9 mouse cellular contexts compared by ENCODE assay signal in genomic region chr4:153129345-153129744, GRCm38 (mm10).
DNase-seq lines count a peak whose midpoint lies in the region; TF ChIP-seq lines count a peak whose summit lies in the region.
"Had no signal": no experiment of that assay in that cellular context is flagged by ENCODE, and none has a peak within 500 bp of the region (broad histone marks: within the 10 kb centered on the region; RNA-seq: fewer than 3 reads in every experiment).

No protein-coding gene starts in this region.

- no peak for TF ChIP-seq CTCF in brain, embryonic 14.5 days (IDR thresholded peaks at IDR 0.05; ENCODE audit: borderline replicate concordance, extremely low read depth, insufficient read depth, insufficient read length)

- no peak for TF ChIP-seq POLR2A in brain, embryonic 14.5 days (IDR thresholded peaks at IDR 0.05; ENCODE audit: borderline replicate concordance, extremely low read depth, insufficient read depth, insufficient read length, poor library complexity, severe bottlenecking)

- peak; percentile 46 for DNase-seq in brain, embryonic 14.5 days (ENCODE audit: low read depth)
- peak; percentile 65 for DNase-seq in cerebellum, adult 9-11 months
- DNase-seq in layer of hippocampus, adult 8-10 months (ENCODE audit: low spot score in 2 of 2) = peak; percentile 22 to 63
- DNase-seq in left cerebral cortex, postnatal 36 days (ENCODE audit: low spot score in 2 of 2) = peak; percentile 31 to 42
- DNase-seq in urinary bladder, adult 18-20 months (ENCODE audit: low spot score in 2 of 2) = no peak
- no peak for DNase-seq in thymus, postnatal 4 days
- no peak for DNase-seq in adrenal gland, adult 2 months
- no peak for DNase-seq in urinary bladder, postnatal 10 days (ENCODE audit: low spot score)
- DNase-seq: gastrocnemius, adult 2 months had no signal

- intact Hi-C loops in left cerebral cortex, postnatal 36 days (cut with DNase I) = no loop called here

Comparison
In these comparisons a context has a peak if more than half of its experiments do, and no peak if none do; other contexts are left out.
1. DNase-seq: peak in brain, embryonic 14.5 days (single experiment), cerebellum, adult 9-11 months (single experiment), layer of hippocampus, adult 8-10 months (2 of 2) and left cerebral cortex, postnatal 36 days (2 of 2); none in urinary bladder, adult 18-20 months (0 of 2), thymus, postnatal 4 days (single experiment), adrenal gland, adult 2 months (single experiment) and urinary bladder, postnatal 10 days (single experiment).